Mouse (Mus musculus) megakaryocyte, embryonic 14.5 days (primary cell): ENCODE results near the gene Plch2.

Source experiments
- FLI1 ChIP-seq: IDR thresholded peaks from 2 replicates; pipeline ENCODE4 v1.6.1; 2012; ENCODE audit warnings: low read length, inconsistent platforms, mixed read lengths
- GATA1 ChIP-seq: IDR thresholded peaks from 3 replicates; pipeline ENCODE4 v1.6.1; 2012; ENCODE audit warnings: mixed read lengths, low read length, inconsistent platforms, borderline replicate concordance

DNA sequence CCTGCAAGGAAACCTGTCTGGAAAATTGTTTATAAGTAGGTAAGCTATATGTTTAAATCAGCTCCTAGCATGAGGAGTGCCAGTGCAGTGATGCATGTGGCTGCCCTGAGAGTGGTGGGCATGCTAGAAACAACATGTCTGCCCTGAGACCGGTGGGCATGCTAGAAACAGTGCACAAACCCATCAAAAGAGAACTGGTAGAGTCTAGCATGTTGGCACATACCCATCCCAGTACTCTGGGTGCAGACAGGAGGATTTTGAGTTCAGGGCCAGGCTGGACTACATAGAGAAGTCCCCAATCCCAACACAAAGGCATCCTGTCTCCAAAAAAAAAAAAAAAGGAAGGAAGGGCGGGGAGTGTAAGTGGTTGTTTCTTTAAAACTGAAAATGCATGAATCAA, 121.8 kb downstream of the Plch2 start:
- TF ChIP-seq GATA1 (no peak), FLI1 (no peak)
